Comparison of ENCODE assay signal across 8 mouse cellular contexts in genomic region chr11:94045016-94045415, GRCm38 (mm10). TPM values are rescaled to one million over a fixed set of nuclear protein-coding genes. Genes with fewer than 3 reads are reported as not detected.
A peak's percentile ranks its signal among the peaks of the same experiment; 100 is the strongest.
DNase-seq lines count a peak whose midpoint lies in the region; ATAC-seq and TF ChIP-seq lines count a peak whose summit lies in the region.

No protein-coding gene starts in this region.

- no peak for TF ChIP-seq CTCF in layer of hippocampus, adult 2 months (conservative IDR thresholded peaks at IDR 0.05)

- WGBS in forebrain, embryonic 16.5 days, result 2% methylated on average over 4 of the region's 4 CpGs
- WGBS in midbrain, embryonic 16.5 days, result under 1% methylated on average over 4 of the region's 4 CpGs
- WGBS in liver, embryonic 12.5 days (ENCODE audit: insufficient replicate concordance), result 55% methylated on average over 4 of the region's 4 CpGs

- DNase-seq in layer of hippocampus, adult 2 months (ENCODE audit: low spot score in 2 of 2), result no peak
- DNase-seq in layer of hippocampus, adult 11-12 months (ENCODE audit: low spot score), result no peak
- DNase-seq in embryo, embryonic 10 days (ENCODE audit: low spot score), result peak; percentile 78

- H3K9ac ChIP-seq in forebrain, embryonic 16.5 days (replicated peaks; ENCODE audit: low read depth, low read length), result peak overlapping the region; percentile 61
- peak overlapping the region; percentile 56 for H3K9ac ChIP-seq in midbrain, embryonic 16.5 days (ENCODE audit: low read depth, low read length)
- no peak overlapping the region for H3K9ac ChIP-seq in liver, embryonic 12.5 days

- H3K4me2 ChIP-seq in forebrain, embryonic 16.5 days (ENCODE audit: low read length), result peak overlapping the region; percentile 60
- peak overlapping the region; percentile 55 for H3K4me2 ChIP-seq in midbrain, embryonic 16.5 days (ENCODE audit: low read length)
- no peak overlapping the region for H3K4me2 ChIP-seq in liver, embryonic 12.5 days

- H3K27me3 ChIP-seq in forebrain, embryonic 16.5 days (replicated peaks; ENCODE audit: control insufficient read depth, insufficient read depth, low read length), result no peaks in the 10 kb centered on the region
- no peaks in the 10 kb centered on the region for H3K27me3 ChIP-seq in midbrain, embryonic 16.5 days (ENCODE audit: control insufficient read depth, insufficient read depth, low read depth, low read length)
- H3K27me3 ChIP-seq in liver, embryonic 12.5 days (replicated peaks), result no peaks in the 10 kb centered on the region

- peak overlapping the region; percentile 97 for H3K27ac ChIP-seq in layer of hippocampus, adult 2 months
- peak overlapping the region; percentile 77 for H3K27ac ChIP-seq in forebrain, embryonic 16.5 days (ENCODE audit: low read length)
- H3K27ac ChIP-seq in midbrain, embryonic 16.5 days (ENCODE audit: low read length), result peak overlapping the region; percentile 73
- no peak overlapping the region for H3K27ac ChIP-seq in liver, embryonic 12.5 days

- H3K4me3 ChIP-seq in layer of hippocampus, adult 2 months, result peak overlapping the region; percentile 83
- H3K4me3 ChIP-seq in forebrain, embryonic 16.5 days (replicated peaks; ENCODE audit: low read length), result peak overlapping the region; percentile 73
- peak overlapping the region; percentile 54 for H3K4me3 ChIP-seq in midbrain, embryonic 16.5 days (ENCODE audit: low read depth, low read length)
- H3K4me3 ChIP-seq in liver, embryonic 12.5 days, result no peak overlapping the region

- peaks cover 19% of the 10 kb centered on the region for H3K4me1 ChIP-seq in forebrain, embryonic 16.5 days (replicated peaks; ENCODE audit: control insufficient read depth, insufficient read depth, low read length)
- peaks cover 24% of the 10 kb centered on the region for H3K4me1 ChIP-seq in midbrain, embryonic 16.5 days (ENCODE audit: control insufficient read depth, insufficient read depth, low read length)
- H3K4me1 ChIP-seq in liver, embryonic 12.5 days, result no peaks in the 10 kb centered on the region

- H3K9me3 ChIP-seq in forebrain, embryonic 16.5 days (ENCODE audit: control insufficient read depth, low read length), result no peaks in the 10 kb centered on the region
- no peaks in the 10 kb centered on the region for H3K9me3 ChIP-seq in midbrain, embryonic 16.5 days (replicated peaks; ENCODE audit: control insufficient read depth, low read length, poor library complexity, severe bottlenecking)
- H3K9me3 ChIP-seq in liver, embryonic 12.5 days (replicated peaks), result no peaks in the 10 kb centered on the region

- H3K36me3 ChIP-seq in forebrain, embryonic 16.5 days (ENCODE audit: control insufficient read depth, insufficient read depth), result peaks cover 10% of the 10 kb centered on the region
- H3K36me3 ChIP-seq in midbrain, embryonic 16.5 days (ENCODE audit: control insufficient read depth, insufficient read depth, low read length), result peaks cover 7% of the 10 kb centered on the region; the same call in 1 of the 2 replicates
- H3K36me3 ChIP-seq in liver, embryonic 12.5 days, result peaks cover 22% of the 10 kb centered on the region

- peak; percentile 36; the same call in 1 of the 2 replicates for ATAC-seq in forebrain, embryonic 16.5 days
- ATAC-seq in midbrain, embryonic 16.5 days, result no peak
- ATAC-seq in CD4-positive, CD25-positive, alpha-beta regulatory T cell, adult 4 months, result no peak
- no peak for ATAC-seq in inflammation-experienced regulatory T-cells, adult 6 months
- ATAC-seq in liver, embryonic 12.5 days, result no peak

RNA-seq across cellular contexts. Expression of gene Spag9, which starts 49.1 kb away (rescaled TPM):
- total RNA-seq in layer of hippocampus, adult 2 months (2021), result 100 to 1,000 TPM; 213 to 217 TPM
- 99.1 and 108 TPM in 2 replicates for polyA plus RNA-seq in forebrain, embryonic 16.5 days (2015; fragmentation: Nextera tagmentation; extraction: Ambion mirVana)
- 82.7 and 92.9 TPM in 2 replicates for polyA plus RNA-seq in midbrain, embryonic 16.5 days (2015; fragmentation: Nextera tagmentation; extraction: Ambion mirVana)
- 10 to 100 TPM; 14.9 to 20.3 TPM for polyA plus RNA-seq in CD4-positive, CD25-positive, alpha-beta regulatory T cell, adult 4 months (2017; shearing (Covaris generic))
- 10 to 100 TPM; 18.6 to 21.4 (median 18.7) TPM for polyA plus RNA-seq in inflammation-experienced regulatory T-cells, adult 6 months (2017; shearing (Covaris generic))
- 18.0 and 19.6 TPM in 2 replicates for polyA plus RNA-seq in liver, embryonic 12.5 days (2016; fragmentation: Nextera tagmentation; extraction: Ambion mirVana)
